Mouse (Mus musculus): ENCODE data around the gene Mfsd14b. TPM values are rescaled to one million over a fixed set of nuclear protein-coding genes. Genes with fewer than 3 reads are reported as not detected.

Mfsd14b gene
- total RNA-seq (2017): 131 and 162 TPM in 2 replicates

DNA sequence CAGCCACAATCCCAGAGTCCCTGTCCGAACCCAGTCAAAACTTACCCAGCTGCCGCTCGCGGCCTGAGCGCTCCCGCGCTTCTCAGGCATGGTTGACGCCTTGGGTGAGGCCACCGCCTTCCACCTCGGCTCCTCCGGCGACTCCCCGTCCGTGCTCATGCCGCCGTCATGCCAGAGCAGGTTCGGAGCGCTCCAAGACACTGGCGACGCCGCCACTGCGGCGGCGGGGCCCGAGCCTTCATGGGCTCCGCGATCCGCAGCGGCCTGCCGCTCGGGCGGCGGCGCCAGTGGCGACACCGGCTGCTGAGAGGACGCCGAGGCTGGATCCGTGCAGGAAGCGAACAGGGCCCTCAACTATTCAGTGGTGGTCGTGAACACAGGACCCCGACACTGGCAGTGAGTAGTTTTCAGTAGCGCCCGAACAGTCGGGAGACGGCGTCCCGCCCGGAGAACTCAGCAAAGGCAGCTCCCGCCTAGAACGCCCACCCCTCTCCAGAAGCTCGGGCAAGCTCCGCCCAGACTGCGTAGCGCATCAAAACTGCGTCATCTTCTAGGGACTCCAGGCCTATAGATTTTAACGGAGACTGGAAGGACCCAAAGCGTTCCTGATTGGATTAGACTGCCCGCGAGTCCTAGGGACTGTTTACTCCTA is at the start of gene Mfsd14b:
Gene Mfsd14b (minus strand): TSS at position 517 of the 652 bp plus-strand sequence.
- peak; percentile 90 for ATAC-seq (ENCODE audit: extremely low read depth, insufficient number of reproducible peaks, low FRiP score, poor library complexity, severe bottlenecking)

GRCm38 (mm10) chr13:65149940-65150339 is 37.2 kb upstream of the Mfsd14b start, which contains the start of gene Olfr466:
Olfr466 (plus strand) TSS chr13:65150240.
- ATAC-seq (ENCODE audit: extremely low read depth, insufficient number of reproducible peaks, low FRiP score, poor library complexity, severe bottlenecking): no peak

DNA sequence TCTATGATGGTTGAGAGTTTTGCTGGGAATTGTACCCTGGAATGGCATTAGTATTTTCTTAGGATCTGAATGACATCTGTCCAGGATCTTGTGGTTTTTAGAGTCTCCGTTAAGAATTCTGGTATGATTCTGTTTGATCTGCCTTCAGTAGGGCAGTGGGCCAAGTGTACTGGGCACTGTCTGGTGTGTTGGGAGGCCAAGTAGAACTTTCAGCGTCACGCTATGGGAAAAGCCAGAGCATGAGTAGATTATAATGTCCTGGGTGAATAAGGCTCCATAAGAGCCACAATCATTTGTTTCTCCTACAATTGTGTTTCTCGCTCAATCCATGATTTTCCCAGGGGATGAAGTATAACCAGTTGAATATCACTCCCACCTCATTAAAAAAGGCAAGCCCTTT is 25.0 kb upstream of the Mfsd14b start, which contains the start of gene Olfr465-ps1:
Gene Olfr465-ps1 (plus strand): TSS at position 301 of the 400 bp plus-strand sequence.
- ATAC-seq (ENCODE audit: extremely low read depth, insufficient number of reproducible peaks, low FRiP score, poor library complexity, severe bottlenecking): no peak

DNA sequence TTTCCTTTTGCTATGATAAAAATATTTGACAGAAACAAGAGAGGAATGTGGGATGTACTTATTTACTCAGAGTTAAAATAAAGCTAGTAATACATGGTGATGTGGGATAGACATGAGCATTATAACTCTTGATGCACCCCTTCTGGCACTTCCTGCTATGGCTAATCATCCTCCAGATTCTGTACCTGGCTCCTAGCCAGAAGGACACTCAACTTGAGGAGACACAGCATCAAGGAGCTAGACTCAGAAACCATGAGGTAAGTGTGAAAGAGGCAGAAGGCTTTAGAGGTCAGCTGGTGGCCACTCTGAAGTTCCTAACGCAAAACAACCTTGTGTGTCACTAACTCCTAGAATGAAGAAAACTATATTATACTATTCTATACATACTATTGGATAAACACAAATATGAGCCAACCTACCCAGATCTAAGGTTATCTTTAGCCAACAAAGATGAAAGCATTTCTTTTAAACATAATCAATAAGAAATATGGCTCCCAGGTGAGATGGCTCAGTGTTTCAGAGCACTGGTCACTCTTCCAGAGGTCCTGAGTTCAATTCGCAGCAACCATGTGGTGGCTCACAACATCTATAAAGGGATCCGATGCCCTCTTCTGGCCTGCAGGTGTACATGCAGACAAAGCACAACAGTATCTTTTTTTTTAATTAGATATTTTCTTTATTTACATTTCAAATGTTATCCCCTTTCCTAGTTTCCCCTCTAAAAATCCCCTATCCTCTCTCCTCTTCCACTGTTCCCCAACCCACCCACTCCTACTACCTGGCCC is 14.5 kb upstream of the Mfsd14b start:
- peak; percentile 26; the same call in 1 of the 2 replicates for ATAC-seq (ENCODE audit: extremely low read depth, insufficient number of reproducible peaks, low FRiP score, poor library complexity, severe bottlenecking)

DNA sequence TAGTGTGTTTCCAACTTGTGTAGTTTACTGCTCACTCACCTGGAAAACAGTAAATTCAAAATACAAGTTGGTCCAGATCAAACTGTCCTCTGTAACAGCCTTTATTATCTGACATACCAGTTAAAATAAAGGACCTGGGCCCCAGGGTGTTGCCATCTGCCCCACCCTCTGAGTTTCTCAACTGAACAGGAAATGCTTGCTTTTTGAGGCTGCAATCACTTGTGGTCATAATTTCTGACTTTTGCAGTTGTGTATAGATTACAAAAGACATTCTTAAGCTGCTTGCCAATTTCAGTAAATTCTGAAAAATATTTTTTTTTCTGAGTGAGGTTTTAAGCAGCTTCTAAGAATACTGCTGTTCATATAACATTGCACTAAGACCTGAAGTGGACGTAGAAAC is 9.3 kb upstream of the Mfsd14b start:
- ATAC-seq (ENCODE audit: extremely low read depth, insufficient number of reproducible peaks, low FRiP score, poor library complexity, severe bottlenecking): peak; percentile 58; the same call in 1 of the 2 replicates

DNA sequence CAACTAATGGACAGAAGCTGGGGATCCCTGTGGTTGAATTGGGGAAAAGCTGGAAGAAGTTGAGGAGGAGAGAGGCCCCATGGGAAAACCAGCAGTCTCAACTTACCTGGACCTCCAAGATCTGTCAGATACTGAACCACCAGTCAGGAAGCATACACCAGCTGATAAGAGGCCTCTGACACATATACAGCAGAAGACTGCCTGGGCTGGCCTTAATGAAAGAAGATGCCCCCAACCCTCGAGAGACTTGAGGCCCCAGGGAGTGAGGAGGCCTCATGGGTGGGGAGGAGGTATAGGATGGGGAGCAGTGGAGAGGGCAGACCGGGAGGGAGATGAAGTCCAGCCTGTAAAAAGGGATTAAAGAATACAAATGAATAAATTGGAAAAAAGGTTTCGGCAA is 8.2 kb upstream of the Mfsd14b start:
- ATAC-seq (ENCODE audit: extremely low read depth, insufficient number of reproducible peaks, low FRiP score, poor library complexity, severe bottlenecking): no peak

DNA sequence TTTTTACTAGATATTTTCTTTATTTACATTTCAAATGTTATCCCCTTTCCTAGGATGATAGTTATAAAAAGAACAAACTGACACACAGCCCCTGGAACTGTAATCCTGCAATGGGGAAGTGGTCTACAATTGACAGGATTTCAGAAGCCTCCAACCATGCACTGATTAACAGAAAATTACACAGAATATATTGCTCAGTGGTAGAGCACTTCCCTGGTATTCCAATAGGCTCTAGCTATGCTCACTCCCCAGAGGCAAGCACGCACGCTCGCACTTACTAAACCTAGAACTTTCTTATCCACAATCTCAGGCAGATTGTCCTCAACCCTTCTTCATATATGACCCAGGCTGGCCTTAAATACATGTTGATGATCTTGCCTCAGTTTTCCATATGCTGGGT is 464 bp upstream of the Mfsd14b start:
- no peak for ATAC-seq (ENCODE audit: extremely low read depth, insufficient number of reproducible peaks, low FRiP score, poor library complexity, severe bottlenecking)

- ATAC-seq (ENCODE audit: extremely low read depth, insufficient number of reproducible peaks, low FRiP score, poor library complexity, severe bottlenecking): peak; percentile 87
Observed at GRCm38 (mm10) chr13:65111961-65112360, 814 bp downstream of the Mfsd14b start.

DNA sequence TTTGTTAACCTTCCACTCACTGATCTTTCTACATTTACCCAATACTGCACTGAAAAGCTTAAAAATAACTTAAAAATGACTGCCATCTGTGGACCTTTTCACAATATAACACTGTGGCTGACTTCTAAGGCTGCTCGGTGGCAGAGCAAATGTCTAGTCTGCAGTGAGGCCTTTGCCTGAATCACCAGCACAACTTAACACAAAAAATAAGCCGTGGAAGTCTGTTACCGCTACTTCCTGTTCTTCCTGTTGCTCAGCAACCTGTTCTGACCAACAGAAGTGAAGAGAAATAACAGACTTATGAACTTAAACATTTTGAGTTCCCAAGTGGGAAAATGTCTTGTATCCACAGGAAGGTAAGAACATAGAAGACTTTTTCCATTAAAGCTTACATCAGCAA is 11.5 kb downstream of the Mfsd14b start:
- ATAC-seq (ENCODE audit: extremely low read depth, insufficient number of reproducible peaks, low FRiP score, poor library complexity, severe bottlenecking): peak; percentile 67

GRCm38 (mm10) chr13:65100678-65101077 is 12.1 kb downstream of the Mfsd14b start:
- ATAC-seq (ENCODE audit: extremely low read depth, insufficient number of reproducible peaks, low FRiP score, poor library complexity, severe bottlenecking): no peak

DNA sequence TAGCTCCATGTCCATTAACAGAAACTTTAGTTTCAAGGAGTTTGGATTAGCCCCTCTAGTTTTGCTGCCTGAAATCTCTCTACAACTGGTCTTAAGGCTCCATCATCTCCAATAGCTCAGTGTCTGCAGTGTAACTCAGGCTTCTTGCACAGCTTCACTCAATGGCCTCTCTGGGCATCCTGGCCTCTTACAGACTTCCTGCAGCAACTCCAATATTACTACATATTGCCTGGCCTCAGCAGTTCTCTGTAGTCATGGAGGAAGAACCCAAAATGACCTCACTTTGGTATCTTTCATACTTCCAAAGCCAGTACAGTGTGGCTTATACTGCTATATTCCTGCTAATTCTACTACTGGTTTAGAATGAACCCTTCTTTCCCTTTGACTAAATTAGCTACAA is 15.8 kb downstream of the Mfsd14b start:
- ATAC-seq (ENCODE audit: extremely low read depth, insufficient number of reproducible peaks, low FRiP score, poor library complexity, severe bottlenecking): no peak

DNA sequence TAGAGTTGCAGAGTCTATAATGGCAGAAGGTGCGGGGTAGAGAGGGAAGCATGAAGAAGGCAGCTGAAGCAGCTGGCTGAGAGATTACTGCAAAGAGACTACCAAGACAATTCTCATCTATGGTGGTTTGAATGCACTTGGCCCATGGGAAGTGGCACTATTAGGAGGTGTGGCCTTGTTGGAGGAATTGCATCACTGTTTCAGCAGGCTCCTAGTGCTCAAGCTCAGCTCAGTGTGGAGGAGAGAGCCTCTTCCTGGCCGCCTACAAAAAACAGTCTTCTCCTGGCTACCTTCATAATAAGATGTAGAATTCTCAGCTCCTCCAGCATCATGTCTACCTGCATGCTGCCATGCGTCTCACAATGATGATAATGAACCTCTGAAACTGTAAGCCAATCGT is 16.9 kb downstream of the Mfsd14b start:
- ATAC-seq (ENCODE audit: extremely low read depth, insufficient number of reproducible peaks, low FRiP score, poor library complexity, severe bottlenecking): 0 out of 2 replicates have a peak, but pooled peaks have one; percentile 48

DNA sequence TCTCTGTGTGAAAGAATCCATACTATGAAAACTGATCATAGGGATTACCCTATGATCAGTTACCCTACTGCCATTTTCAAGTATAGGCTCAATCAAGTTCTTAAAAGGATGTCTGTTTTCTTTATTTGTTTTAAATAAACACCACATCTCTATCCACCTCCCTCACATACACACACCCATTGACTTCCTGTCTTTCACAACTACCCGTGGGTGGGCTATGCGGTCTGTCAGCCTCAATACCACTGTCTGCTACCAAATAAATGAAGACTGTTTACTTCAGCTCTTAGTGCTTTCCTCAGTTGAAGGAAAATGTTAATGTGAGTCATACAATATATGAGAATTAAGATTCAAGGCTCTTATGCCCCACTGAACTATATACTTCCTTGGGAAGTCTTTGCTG is 42.8 kb downstream of the Mfsd14b start:
- ATAC-seq (ENCODE audit: extremely low read depth, insufficient number of reproducible peaks, low FRiP score, poor library complexity, severe bottlenecking): no peak

- ATAC-seq (ENCODE audit: extremely low read depth, insufficient number of reproducible peaks, low FRiP score, poor library complexity, severe bottlenecking): no peak
Observed at GRCm38 (mm10) chr13:65052660-65053059, 60.1 kb downstream of the Mfsd14b start, which contains the start of gene Prss47. Prss47 (minus strand) TSS chr13:65052760.

GRCm38 (mm10) chr13:65035057-65035456 is 77.7 kb downstream of the Mfsd14b start:
- ATAC-seq (ENCODE audit: extremely low read depth, insufficient number of reproducible peaks, low FRiP score, poor library complexity, severe bottlenecking): peak; percentile 60; the same call in 1 of the 2 replicates

DNA sequence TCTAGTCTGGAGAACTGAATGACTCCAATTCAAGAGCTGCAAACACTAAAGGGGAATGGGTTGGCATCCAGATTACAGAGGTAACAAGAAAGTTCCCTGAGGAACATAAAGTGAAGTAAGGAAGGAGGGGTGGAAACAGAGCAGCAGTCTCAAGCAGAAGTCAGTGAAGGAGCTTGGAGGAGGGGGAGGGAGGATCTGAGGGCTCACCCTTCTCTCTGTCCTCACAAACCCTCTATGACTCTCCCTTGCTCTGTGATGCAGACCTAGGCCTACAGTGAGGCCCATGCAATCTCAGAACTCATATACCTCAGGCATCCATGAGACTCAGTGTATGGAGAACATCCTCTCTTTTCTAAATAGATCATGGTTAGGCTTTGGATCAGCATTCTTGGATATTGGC is 80.0 kb downstream of the Mfsd14b start, which contains the start of gene Spata31d1c:
Gene Spata31d1c (plus strand): TSS at position 301 of the 400 bp plus-strand sequence.
- no peak for ATAC-seq (ENCODE audit: extremely low read depth, insufficient number of reproducible peaks, low FRiP score, poor library complexity, severe bottlenecking)

Data from neutrophil, adult 5-6 weeks (primary cell).